Comparison of ENCODE assay signal across 10 mouse cellular contexts in the genomic region with DNA sequence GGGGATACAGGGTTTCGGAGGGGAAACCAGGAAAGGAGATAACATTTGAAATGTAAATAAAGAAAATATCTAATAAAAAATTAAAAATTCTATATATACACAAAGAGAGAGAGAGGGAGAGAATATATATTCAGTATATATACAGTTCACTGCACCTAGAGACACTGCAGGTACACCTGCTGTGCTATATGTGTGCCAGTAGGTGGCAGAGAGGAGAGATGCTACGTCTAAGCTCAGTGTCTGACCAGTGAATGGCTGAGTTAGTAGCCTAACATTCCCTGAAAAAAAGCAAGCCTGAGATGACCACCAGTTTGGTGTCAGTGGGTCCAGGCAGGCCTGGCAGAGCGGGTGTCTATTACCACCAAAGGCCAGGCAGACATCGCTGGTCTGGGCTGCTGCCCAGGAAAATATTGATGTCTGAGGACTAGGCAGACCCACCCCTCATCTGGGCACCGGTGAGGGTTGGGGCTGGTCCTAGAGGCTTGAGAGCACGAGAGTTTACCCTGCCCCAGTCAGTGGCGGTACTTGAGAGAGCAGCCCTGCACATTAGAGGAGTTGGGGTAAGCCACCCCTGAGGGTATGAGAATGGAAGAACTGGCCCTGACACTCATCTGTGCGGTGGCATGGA. TPM values are rescaled to one million over a fixed set of nuclear protein-coding genes. Genes with fewer than 3 reads are reported as not detected.
DNase-seq lines count a peak whose midpoint lies in the region; ATAC-seq and TF ChIP-seq lines count a peak whose summit lies in the region.
"Had no signal": no experiment of that assay in that cellular context is flagged by ENCODE, and none has a peak within 500 bp of the region (broad histone marks: within the 10 kb centered on the region; RNA-seq: fewer than 3 reads in every experiment).

No protein-coding gene starts in this region.

- peak; percentile 15 to 60 for DNase-seq in adrenal gland, adult (ENCODE audit: inconsistent age in 2 of 2, low spot score in 1 of 2)
- DNase-seq in adrenal gland, postnatal 36 days = no peak
- DNase-seq in lung, postnatal 0 days (ENCODE audit: low spot score) = no peak
- no peak for DNase-seq in lung, postnatal 4 days
- DNase-seq in naive thymus-derived CD4-positive, alpha-beta T cell, adult 2 months (ENCODE audit: low read depth) = peak; percentile 26
- no peak for DNase-seq in cerebellum, adult 9-11 months
- DNase-seq in cerebellum, adult 18-20 months = no peak

- no peak overlapping the region for H3K9ac ChIP-seq in lung, postnatal 0 days (replicated peaks; ENCODE audit: low read depth)
- H3K9ac ChIP-seq: heart, embryonic 13.5 days had no signal

- H3K27ac ChIP-seq in lung, postnatal 0 days (ENCODE audit: low read length) = no peak overlapping the region
- H3K27ac ChIP-seq: heart, embryonic 13.5 days had no signal

- TF ChIP-seq CTCF in lung, postnatal 0 days (IDR thresholded peaks at IDR 0.05) = peak; percentile 53

- H3K4me1 ChIP-seq in lung, postnatal 0 days (ENCODE audit: insufficient read depth, low read depth, low read length) = no peaks in the 10 kb centered on the region
- H3K4me1 ChIP-seq: heart, embryonic 13.5 days had no signal

- no peak overlapping the region for H3K4me2 ChIP-seq in lung, postnatal 0 days (replicated peaks; ENCODE audit: low read depth, low read length)
- H3K4me2 ChIP-seq: heart, embryonic 13.5 days had no signal

- no peak overlapping the region for H3K4me3 ChIP-seq in lung, postnatal 0 days (ENCODE audit: low read depth, low read length)
- H3K4me3 ChIP-seq: heart, embryonic 13.5 days had no signal

- ATAC-seq in lung, postnatal 0 days = no peak; the same call in 1 of the 2 replicates
- peak; percentile 80 for ATAC-seq in inflammation-experienced regulatory T-cells, adult 6 months

- no peaks in the 10 kb centered on the region for H3K27me3 ChIP-seq in lung, postnatal 0 days (replicated peaks; ENCODE audit: insufficient read depth, low read length)
- H3K27me3 ChIP-seq: heart, embryonic 13.5 days had no signal

- no peak for TF ChIP-seq EP300 in lung, postnatal 0 days (IDR thresholded peaks at IDR 0.05)

- WGBS in lung, postnatal 0 days = 54% methylated on average over 8 of the region's 8 CpGs

- H3K9me3 ChIP-seq in lung, postnatal 0 days (ENCODE audit: low read length) = no peaks in the 10 kb centered on the region
- H3K9me3 ChIP-seq: heart, embryonic 13.5 days had no signal

- H3K36me3 ChIP-seq in lung, postnatal 0 days (ENCODE audit: insufficient read depth, low read length) = no peaks in the 10 kb centered on the region
- H3K36me3 ChIP-seq: heart, embryonic 13.5 days had no signal

RNA-seq across cellular contexts. Expression of a gene that starts 18.1 kb away (rescaled TPM):
- total RNA-seq in adrenal gland, postnatal 36 days (2021) = 1 to 10 TPM in 1 of 2 experiments, under 1 TPM in 1; 0.56 to 2.5 TPM
- 0.08 TPM in 1 of 2 replicates, not detected in the other for polyA plus RNA-seq in lung, postnatal 0 days (2015; fragmentation: Nextera tagmentation; extraction: Ambion mirVana)
- polyA plus RNA-seq in inflammation-experienced regulatory T-cells, adult 6 months (2017; shearing (Covaris generic)) = not detected
- polyA plus RNA-seq: heart, embryonic 13.5 days; spleen, adult 2 months had no signal

Comparison
In these comparisons a context has a peak if more than half of its experiments do, and no peak if none do; other contexts are left out.
1. DNase-seq: peak in adrenal gland, adult (2 of 2) and naive thymus-derived CD4-positive, alpha-beta T cell, adult 2 months (single experiment); none in adrenal gland, postnatal 36 days (0 of 2), lung, postnatal 0 days (single experiment), lung, postnatal 4 days (0 of 2), cerebellum, adult 9-11 months (single experiment) and cerebellum, adult 18-20 months (0 of 2).